Mouse (Mus musculus): ENCODE measurements around the gene Ocm. TPM values are rescaled to one million over a fixed set of nuclear protein-coding genes. Genes with fewer than 3 reads are reported as not detected.

Gene Ocm
- total and polyA plus RNA-seq, 3 experiments = not detected

- no peak overlapping the region for H3K4me3 ChIP-seq (ENCODE audit: control insufficient read depth in 1 of 2, insufficient read depth in 1 of 2, low read depth in 2 of 2, low read length in 2 of 2)
- DNase-seq (ENCODE audit: low read depth, low spot score) = no peak
These were observed 41.1 kb downstream of the Ocm start for GRCm38 (mm10) chr5:143985381-143985780.

GRCm38 (mm10) chr5:143982361-143982760, 44.1 kb downstream of the Ocm start:
- DNase-seq (ENCODE audit: low read depth, low spot score) = no peak
- no peak overlapping the region for H3K27ac ChIP-seq (ENCODE audit: control insufficient read depth, low read depth, low read length)
- no peak for TF ChIP-seq MYC (IDR thresholded peaks at IDR 0.05; ENCODE audit: low read depth, low read length)
- 0 out of 2 replicates have a peak, but pooled peaks have one; percentile 17 for TF ChIP-seq TAL1 (IDR thresholded peaks at IDR 0.05; ENCODE audit: low read length)
- TF ChIP-seq GATA1 (IDR thresholded peaks at IDR 0.05; ENCODE audit: low read depth, low read length) = 0 out of 2 replicates have a peak, but pooled peaks have one; percentile 4
- TF ChIP-seq EP300 (IDR thresholded peaks at IDR 0.05; ENCODE audit: low read depth in 1 of 2, low read length in 2 of 2) = peak in 1 of 2 experiments; percentile 13; a peak in 1 of 4 replicates
- H3K4me3 ChIP-seq (ENCODE audit: control insufficient read depth in 1 of 2, insufficient read depth in 1 of 2, low read depth in 2 of 2, low read length in 2 of 2) = no peak overlapping the region
- no peaks in the 10 kb centered on the region for H3K27me3 ChIP-seq (ENCODE audit: control insufficient read depth in 1 of 2, insufficient read depth in 2 of 2, low read length in 2 of 2)
- no peaks in the 10 kb centered on the region for H3K79me2 ChIP-seq (ENCODE audit: control insufficient read depth, insufficient read depth, low read length, poor library complexity)
- H3K36me3 ChIP-seq (ENCODE audit: control insufficient read depth in 1 of 2, insufficient read depth in 2 of 2, low read length in 2 of 2) = peaks cover 0 to 2% of the 10 kb centered on the region in 2 experiments; a peak in 1 of 4 replicates
- H3K9ac ChIP-seq (ENCODE audit: control insufficient read depth, low read depth, low read length, poor library complexity, severe bottlenecking) = no peak overlapping the region
- no peaks in the 10 kb centered on the region for H3K9me3 ChIP-seq (replicated peaks; ENCODE audit: insufficient read depth, low read length)
- 0 out of 4 replicates have a peak, but pooled peaks cover 0 to 2% of the 10 kb centered on the region in 2 experiments for H3K4me1 ChIP-seq (ENCODE audit: control insufficient read depth in 1 of 2, insufficient read depth in 2 of 2, low read length in 2 of 2)

More at GRCm38 (mm10) chr5:143985381-143985780, 41.1 kb downstream of the Ocm start:
- TF ChIP-seq POLR2A (IDR thresholded peaks at IDR 0.05; ENCODE audit: control insufficient read depth in 1 of 2, insufficient read depth in 1 of 2, low read depth in 1 of 2, low read length in 2 of 2, poor library complexity in 1 of 2) = no peak
- TF ChIP-seq ELF1 (IDR thresholded peaks at IDR 0.05; ENCODE audit: low read depth, low read length) = no peak
- no peak for TF ChIP-seq ZC3H11A (IDR thresholded peaks at IDR 0.05; ENCODE audit: low read depth, low read length)
- TF ChIP-seq JUND (IDR thresholded peaks at IDR 0.05; ENCODE audit: low read depth, low read length) = no peak
- no peak for TF ChIP-seq RAD21 (IDR thresholded peaks at IDR 0.05; ENCODE audit: low read depth, low read length)
- no peak for TF ChIP-seq MAFK (IDR thresholded peaks at IDR 0.05; ENCODE audit: borderline replicate concordance, low read depth, low read length)
- TF ChIP-seq GATA1 (IDR thresholded peaks at IDR 0.05; ENCODE audit: low read depth, low read length) = no peak
- Histone ChIP-seq H3K79me2 (ENCODE audit: control insufficient read depth, insufficient read depth, low read length, poor library complexity) (no peaks in the 10 kb centered on the region), H3K36me3 (ENCODE audit: control insufficient read depth in 1 of 2, insufficient read depth in 2 of 2, low read length in 2 of 2) (peaks cover 4 to 8% of the 10 kb centered on the region in 2 experiments; a peak in 3 of 4 replicates), H3K27me3 (ENCODE audit: control insufficient read depth in 1 of 2, insufficient read depth in 2 of 2, low read length in 2 of 2) (no peaks in the 10 kb centered on the region), H3K9me3 (replicated peaks; ENCODE audit: insufficient read depth, low read length) (no peaks in the 10 kb centered on the region), H3K27ac (ENCODE audit: control insufficient read depth, low read depth, low read length) (no peak overlapping the region), H3K9ac (ENCODE audit: control insufficient read depth, low read depth, low read length, poor library complexity, severe bottlenecking) (no peak overlapping the region), H3K4me1 (ENCODE audit: control insufficient read depth in 1 of 2, insufficient read depth in 2 of 2, low read length in 2 of 2) (peaks cover 3 to 7% of the 10 kb centered on the region in 2 experiments; a peak in 3 of 4 replicates)

- TF ChIP-seq CHD1 (IDR thresholded peaks at IDR 0.05; ENCODE audit: low read depth, low read length) (no peak), EP300 (IDR thresholded peaks at IDR 0.05; ENCODE audit: low read depth in 1 of 2, low read length in 2 of 2) (no peak), POLR2AphosphoS5 (IDR thresholded peaks at IDR 0.05; ENCODE audit: borderline replicate concordance, low read depth, low read length) (no peak), RAD21 (IDR thresholded peaks at IDR 0.05; ENCODE audit: low read depth, low read length) (no peak), SMC3 (IDR thresholded peaks at IDR 0.05; ENCODE audit: low read depth, low read length) (no peak), USF1 (IDR thresholded peaks at IDR 0.05; ENCODE audit: low read depth, low read length) (no peak), HCFC1 (IDR thresholded peaks at IDR 0.05; ENCODE audit: low read depth, low read length) (no peak), MXI1 (IDR thresholded peaks at IDR 0.05; ENCODE audit: low read depth, low read length) (no peak), GATA1 (IDR thresholded peaks at IDR 0.05; ENCODE audit: low read depth, low read length) (no peak), GABPA (IDR thresholded peaks at IDR 0.05; ENCODE audit: low read depth, low read length) (no peak), MYB (IDR thresholded peaks at IDR 0.05; ENCODE audit: low read depth, low read length) (no peak), BHLHE40 (IDR thresholded peaks at IDR 0.05; ENCODE audit: borderline replicate concordance, low read depth, low read length) (no peak), E2F4 (IDR thresholded peaks at IDR 0.05; ENCODE audit: borderline replicate concordance, low read depth, low read length) (no peak), MAX (IDR thresholded peaks at IDR 0.05; ENCODE audit: low read length) (no peak), ZNF384 (IDR thresholded peaks at IDR 0.05; ENCODE audit: low read depth, low read length) (no peak), USF2 (IDR thresholded peaks at IDR 0.05; ENCODE audit: borderline replicate concordance in 1 of 2, insufficient read depth in 1 of 2, low read depth in 1 of 2, low read length in 2 of 2) (no peak)
- H3K27me3 ChIP-seq (ENCODE audit: control insufficient read depth in 1 of 2, insufficient read depth in 2 of 2, low read length in 2 of 2) = no peaks in the 10 kb centered on the region
- no peak overlapping the region for H3K4me3 ChIP-seq (ENCODE audit: control insufficient read depth in 1 of 2, insufficient read depth in 1 of 2, low read depth in 2 of 2, low read length in 2 of 2)
These were observed 45.6 kb downstream of the Ocm start for GRCm38 (mm10) chr5:143980858-143981257.

More at GRCm38 (mm10) chr5:143980858-143981257, 45.6 kb downstream of the Ocm start:
- no peak for DNase-seq (ENCODE audit: low read depth, low spot score)
- peaks cover 0 to 4% of the 10 kb centered on the region in 2 experiments; a peak in 2 of 4 replicates for H3K36me3 ChIP-seq (ENCODE audit: control insufficient read depth in 1 of 2, insufficient read depth in 2 of 2, low read length in 2 of 2)
- H3K27ac ChIP-seq (ENCODE audit: control insufficient read depth, low read depth, low read length) = no peak overlapping the region
- no peaks in the 10 kb centered on the region for H3K9me3 ChIP-seq (replicated peaks; ENCODE audit: insufficient read depth, low read length)
- H3K9ac ChIP-seq (ENCODE audit: control insufficient read depth, low read depth, low read length, poor library complexity, severe bottlenecking) = no peak overlapping the region
- peaks cover 2 to 13% of the 10 kb centered on the region in 2 experiments; a peak in 2 of 4 replicates for H3K4me1 ChIP-seq (ENCODE audit: control insufficient read depth in 1 of 2, insufficient read depth in 2 of 2, low read length in 2 of 2)
- H3K79me2 ChIP-seq (ENCODE audit: control insufficient read depth, insufficient read depth, low read length, poor library complexity) = no peaks in the 10 kb centered on the region

Data from MEL (cell line).